Mouse (Mus musculus) hindbrain, embryonic 11.5 days (tissue): Measurements from ENCODE around the gene Farp1. TPM values are rescaled to one million over a fixed set of nuclear protein-coding genes. Genes with fewer than 3 reads are reported as not detected.

ENCODE experiments used
- ATAC-seq: fragments of 200-750 bp; cut with Nextera tagmentation; 2 replicates; pipeline ENCODE4 v1.8.0; 2017; ENCODE audit warnings: mild to moderate bottlenecking, moderate TSS enrichment, moderate library complexity; ENCODE audit not compliant: low FRiP score
- DNase-seq: peaks from one replicate; pipeline ENCODE4 v3.0.0-alpha.2; 2015; ENCODE audit warnings: low spot score
- H3K27ac ChIP-seq: fragments of 300-500 bp; sonication (generic); 2 replicates; pipeline ENCODE4 v1.5.1; 2014; ENCODE audit warnings: mild to moderate bottlenecking, low read depth, low read length
- H3K27me3 ChIP-seq: fragments of 300-500 bp; sonication (generic); 2 replicates; pipeline ENCODE4 v1.6.1; 2014; ENCODE audit warnings: mild to moderate bottlenecking, low read length, moderate library complexity, mixed read lengths; ENCODE audit not compliant: control insufficient read depth, insufficient read depth
- H3K36me3 ChIP-seq: fragments of 300-500 bp; sonication (generic); 2 replicates; pipeline ENCODE4 v1.6.1; 2014; ENCODE audit warnings: mild to moderate bottlenecking, low read length, moderate library complexity, mixed read lengths; ENCODE audit not compliant: control insufficient read depth, insufficient read depth
- H3K4me1 ChIP-seq: fragments of 300-500 bp; sonication (generic); replicated peaks from 2 replicates; pipeline ENCODE4 v1.6.1; 2014; ENCODE audit warnings: low read length, mixed read lengths; ENCODE audit not compliant: control insufficient read depth, insufficient read depth
- H3K4me2 ChIP-seq: fragments of 300-500 bp; sonication (generic); replicated peaks from 2 replicates; pipeline ENCODE4 v1.6.1; 2014; ENCODE audit warnings: mild to moderate bottlenecking, low read depth, low read length
- H3K4me3 ChIP-seq: fragments of 300-500 bp; sonication (generic); 2 replicates; pipeline ENCODE4 v1.5.1; 2014; ENCODE audit warnings: low read depth, low read length
- H3K9ac ChIP-seq: fragments of 300-500 bp; sonication (generic); 2 replicates; pipeline ENCODE4 v1.6.1; 2014; ENCODE audit warnings: low read depth, low read length
- H3K9me3 ChIP-seq: fragments of 300-500 bp; sonication (generic); 2 replicates; pipeline ENCODE4 v1.6.1; 2016; ENCODE audit warnings: low read length; ENCODE audit not compliant: control insufficient read depth
- WGBS: fragments of 180-500 bp; shearing (Covaris S2); extraction: QIAGEN DNeasy Blood & Tissue Kit; methylation state at CpG from one replicate; pipeline ENCODE4 v1.1.7; 2014; 5-methylcytosine and 5-hydroxymethylcytosine counted together
- polyA plus RNA-seq: library from polyadenylated mRNA; unstranded; fragments of >200 nt; fragmentation: Nextera tagmentation; extraction: Ambion mirVana; gene quantifications from 2 replicates; pipeline ENCODE4 v1.2.1, GENCODE M21; 2014

Gene Farp1
- polyA plus RNA-seq, 1 experiment from 2014 or later: 32.5 TPM

- ATAC-seq: no peak
- no peak for DNase-seq
- peaks cover 4% of the 10 kb centered on the region for H3K4me1 ChIP-seq
- H3K27ac ChIP-seq: no peak overlapping the region
- no peaks in the 10 kb centered on the region for H3K27me3 ChIP-seq
- 78% methylated on average over 6 of the region's 6 CpGs for WGBS
- no peaks in the 10 kb centered on the region for H3K9me3 ChIP-seq
- no peaks in the 10 kb centered on the region for H3K36me3 ChIP-seq
- H3K4me3 ChIP-seq: no peak overlapping the region
- H3K9ac ChIP-seq: no peak overlapping the region
- H3K4me2 ChIP-seq: no peak overlapping the region
Measured at GRCm38 (mm10) chr14:121113785-121114184, 78.8 kb downstream of the Farp1 start.

- Histone ChIP-seq H3K9ac (no peak overlapping the region), H3K4me3 (no peak overlapping the region), H3K27ac (no peak overlapping the region), H3K9me3 (no peaks in the 10 kb centered on the region), H3K27me3 (no peaks in the 10 kb centered on the region), H3K36me3 (no peaks in the 10 kb centered on the region), H3K4me2 (no peak overlapping the region), H3K4me1 (no peaks in the 10 kb centered on the region; the same call in 1 of the 2 replicates)
- no peak for DNase-seq
- 90% methylated on average over 4 of the region's 4 CpGs for WGBS
- no peak for ATAC-seq
Measured at GRCm38 (mm10) chr14:121116696-121117095, 81.7 kb downstream of the Farp1 start.

GRCm38 (mm10) chr14:121118860-121119259 is 83.9 kb downstream of the Farp1 start:
- no peaks in the 10 kb centered on the region for H3K36me3 ChIP-seq
- H3K4me2 ChIP-seq: no peak overlapping the region
- no peak overlapping the region for H3K4me3 ChIP-seq
- 85% methylated on average over 7 of the region's 7 CpGs for WGBS
- DNase-seq (no peak), ATAC-seq (no peak)
- H3K9me3 ChIP-seq: no peaks in the 10 kb centered on the region
- H3K4me1 ChIP-seq: no peaks in the 10 kb centered on the region; the same call in 1 of the 2 replicates
- no peak overlapping the region for H3K27ac ChIP-seq
- no peak overlapping the region for H3K9ac ChIP-seq
- H3K27me3 ChIP-seq: no peaks in the 10 kb centered on the region

GRCm38 (mm10) chr14:121121664-121122063 is 86.7 kb downstream of the Farp1 start:
- no peaks in the 10 kb centered on the region for H3K36me3 ChIP-seq
- DNase-seq (no peak), ATAC-seq (no peak)
- no peaks in the 10 kb centered on the region for H3K9me3 ChIP-seq
- 88% methylated on average over 3 of the region's 3 CpGs for WGBS
- no peak overlapping the region for H3K4me2 ChIP-seq
- no peak overlapping the region for H3K27ac ChIP-seq
- no peaks in the 10 kb centered on the region; the same call in 1 of the 2 replicates for H3K4me1 ChIP-seq
- no peak overlapping the region for H3K9ac ChIP-seq
- H3K4me3 ChIP-seq: no peak overlapping the region
- no peaks in the 10 kb centered on the region for H3K27me3 ChIP-seq

GRCm38 (mm10) chr14:121122852-121123251 is 87.9 kb downstream of the Farp1 start:
- Histone ChIP-seq H3K27me3 (no peaks in the 10 kb centered on the region), H3K27ac (no peak overlapping the region), H3K4me1 (no peaks in the 10 kb centered on the region), H3K4me2 (no peak overlapping the region), H3K9me3 (no peaks in the 10 kb centered on the region), H3K9ac (no peak overlapping the region), H3K4me3 (no peak overlapping the region), H3K36me3 (no peaks in the 10 kb centered on the region)
- DNase-seq: no peak
- WGBS: 45% methylated on average over 2 of the region's 2 CpGs
- ATAC-seq: no peak

GRCm38 (mm10) chr14:121124409-121125010 is 89.5 kb downstream of the Farp1 start:
- Histone ChIP-seq H3K4me3 (no peak overlapping the region), H3K4me1 (no peaks in the 10 kb centered on the region; the same call in 1 of the 2 replicates), H3K9me3 (no peaks in the 10 kb centered on the region), H3K4me2 (no peak overlapping the region), H3K9ac (no peak overlapping the region), H3K27ac (no peak overlapping the region), H3K27me3 (no peaks in the 10 kb centered on the region), H3K36me3 (no peaks in the 10 kb centered on the region)
- 88% methylated on average over 8 of the region's 8 CpGs for WGBS
- ATAC-seq (no peak), DNase-seq (no peak)

- no peak overlapping the region for H3K4me3 ChIP-seq
- 94% methylated on average over 3 of the region's 3 CpGs for WGBS
Measured at GRCm38 (mm10) chr14:121125651-121126050, 90.7 kb downstream of the Farp1 start.

GRCm38 (mm10) chr14:121126291-121126690 is 91.3 kb downstream of the Farp1 start:
- Histone ChIP-seq H3K4me1 (no peaks in the 10 kb centered on the region; the same call in 1 of the 2 replicates), H3K4me2 (no peak overlapping the region), H3K9me3 (no peaks in the 10 kb centered on the region), H3K9ac (no peak overlapping the region), H3K4me3 (no peak overlapping the region), H3K27me3 (no peaks in the 10 kb centered on the region), H3K36me3 (no peaks in the 10 kb centered on the region), H3K27ac (no peak overlapping the region)
- DNase-seq (no peak), ATAC-seq (no peak)
- 84% methylated on average over 4 of the region's 4 CpGs for WGBS

More at GRCm38 (mm10) chr14:121125651-121126050, 90.7 kb downstream of the Farp1 start:
- no peaks in the 10 kb centered on the region for H3K27me3 ChIP-seq
- ATAC-seq (no peak), DNase-seq (no peak)
- no peak overlapping the region for H3K4me2 ChIP-seq
- H3K9ac ChIP-seq: no peak overlapping the region
- no peaks in the 10 kb centered on the region; the same call in 1 of the 2 replicates for H3K4me1 ChIP-seq
- no peaks in the 10 kb centered on the region for H3K9me3 ChIP-seq
- no peak overlapping the region for H3K27ac ChIP-seq
- no peaks in the 10 kb centered on the region for H3K36me3 ChIP-seq
